Mouse (Mus musculus) embryonic facial prominence, embryonic 15.5 days (tissue): Measurements from ENCODE around the gene Tmem200c. TPM values are rescaled to one million over a fixed set of nuclear protein-coding genes. Genes with fewer than 3 reads are reported as not detected.

Source experiments
- polyA plus RNA-seq: library from polyadenylated mRNA; unstranded; fragments of >200 nt; fragmentation: Nextera tagmentation; extraction: Ambion mirVana; gene quantifications from 2 replicates; pipeline ENCODE4 v1.2.1, GENCODE M21; 2015

Tmem200c gene
- polyA plus RNA-seq, 1 experiment from 2014 or later = 2.1 TPM

Other genes with a start within 250 kb of the Tmem200c start
- 118 and 125 TPM in 2 replicates for gene Epb41l3, start 249.1 kb downstream of the Tmem200c start, polyA plus RNA-seq